Mouse (Mus musculus): ENCODE measurements around the gene Ticam1. TPM values are rescaled to one million over a fixed set of nuclear protein-coding genes. Genes with fewer than 3 reads are reported as not detected.

Ticam1 gene
- polyA plus RNA-seq (2015; fragmentation: Nextera tagmentation; extraction: Ambion mirVana), result 4.1 and 4.3 TPM in 2 replicates

- 7% methylated on average over 21 of the region's 21 CpGs for WGBS
- H3K36me3 ChIP-seq, result peaks cover 43% of the 10 kb centered on the region
- no peaks in the 10 kb centered on the region for H3K27me3 ChIP-seq
- peak within 1 kb of the TSS; percentile 79 for H3K9ac ChIP-seq
- H3K4me3 ChIP-seq, result peak within 1 kb of the TSS; percentile 59
- peak; percentile 85 for ATAC-seq (ENCODE audit: insufficient number of reproducible peaks, insufficient read depth, low FRiP score, low TSS enrichment, low read depth)
- peak within 1 kb of the TSS; percentile 77 for H3K4me2 ChIP-seq
- H3K27ac ChIP-seq, result peak within 1 kb of the TSS; percentile 92
- peaks cover 30% of the 10 kb centered on the region for H3K4me1 ChIP-seq
- H3K9me3 ChIP-seq, result no peaks in the 10 kb centered on the region
These were observed at the start of gene Ticam1 for GRCm38 (mm10) chr17:56276643-56277566. TSS of gene Ticam1 (minus strand) at chr17:56276786.

DNA sequence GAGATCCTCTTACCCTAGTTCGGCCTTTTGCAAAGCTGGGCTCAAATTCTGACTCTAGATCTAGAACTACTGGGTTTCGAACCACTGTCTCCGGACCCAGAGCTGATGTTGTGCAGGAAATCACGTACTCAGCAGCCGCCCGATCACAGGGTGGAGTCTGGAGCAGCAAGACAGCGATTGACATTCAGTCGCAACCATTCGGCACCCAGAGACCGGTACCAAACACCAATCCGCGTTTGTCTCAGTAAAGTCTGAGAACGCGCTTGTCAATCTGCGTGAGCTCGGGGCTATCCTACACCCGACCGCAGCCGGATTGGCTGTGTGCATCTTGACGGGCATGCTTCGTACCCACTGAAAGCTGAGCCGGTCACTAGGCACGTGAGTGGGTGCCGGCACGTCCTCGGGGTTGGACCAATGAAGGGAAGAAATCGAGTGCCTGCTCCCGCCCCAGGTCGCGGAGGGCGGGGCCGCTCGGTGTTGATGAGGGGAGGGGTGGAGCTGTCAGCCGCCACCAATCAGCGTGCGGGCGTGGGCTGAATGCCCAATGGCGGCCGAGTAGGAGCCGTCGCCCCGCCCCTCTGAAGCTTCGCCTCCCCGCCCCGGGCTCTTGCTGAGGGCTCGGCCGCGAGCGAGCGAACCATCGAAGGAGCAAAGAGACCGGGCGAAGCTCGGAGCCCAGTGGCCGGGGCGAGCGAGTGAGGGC is 49.0 kb upstream of the Ticam1 start, which contains the start of gene Kdm4b:
TSS of gene Kdm4b (plus strand) at position 613 of the 703 bp plus-strand sequence.
- Histone ChIP-seq H3K4me2 (peak within 1 kb of the TSS; percentile 92), H3K9me3 (no peaks in the 10 kb centered on the region), H3K4me3 (peak within 1 kb of the TSS; percentile 92), H3K27ac (peak within 1 kb of the TSS; percentile 95), H3K4me1 (peaks cover 31% of the 10 kb centered on the region), H3K36me3 (peaks cover 25% of the 10 kb centered on the region), H3K27me3 (no peaks in the 10 kb centered on the region), H3K9ac (peak within 1 kb of the TSS; percentile 94)
- peak; percentile 100 for ATAC-seq (ENCODE audit: insufficient number of reproducible peaks, insufficient read depth, low FRiP score, low TSS enrichment, low read depth)
- under 1% methylated on average over 53 of the region's 57 CpGs for WGBS

- Histone ChIP-seq H3K27ac (no peak overlapping the region), H3K4me2 (no peak overlapping the region), H3K4me1 (peaks cover 26% of the 10 kb centered on the region), H3K9ac (no peak overlapping the region), H3K4me3 (no peak overlapping the region), H3K9me3 (no peaks in the 10 kb centered on the region), H3K27me3 (no peaks in the 10 kb centered on the region), H3K36me3 (peaks cover 37% of the 10 kb centered on the region)
- ATAC-seq (ENCODE audit: insufficient number of reproducible peaks, insufficient read depth, low FRiP score, low TSS enrichment, low read depth), result no peak
- 71% methylated on average over 3 of the region's 3 CpGs for WGBS
These were observed 47.8 kb upstream of the Ticam1 start for GRCm38 (mm10) chr17:56324419-56324818.

DNA sequence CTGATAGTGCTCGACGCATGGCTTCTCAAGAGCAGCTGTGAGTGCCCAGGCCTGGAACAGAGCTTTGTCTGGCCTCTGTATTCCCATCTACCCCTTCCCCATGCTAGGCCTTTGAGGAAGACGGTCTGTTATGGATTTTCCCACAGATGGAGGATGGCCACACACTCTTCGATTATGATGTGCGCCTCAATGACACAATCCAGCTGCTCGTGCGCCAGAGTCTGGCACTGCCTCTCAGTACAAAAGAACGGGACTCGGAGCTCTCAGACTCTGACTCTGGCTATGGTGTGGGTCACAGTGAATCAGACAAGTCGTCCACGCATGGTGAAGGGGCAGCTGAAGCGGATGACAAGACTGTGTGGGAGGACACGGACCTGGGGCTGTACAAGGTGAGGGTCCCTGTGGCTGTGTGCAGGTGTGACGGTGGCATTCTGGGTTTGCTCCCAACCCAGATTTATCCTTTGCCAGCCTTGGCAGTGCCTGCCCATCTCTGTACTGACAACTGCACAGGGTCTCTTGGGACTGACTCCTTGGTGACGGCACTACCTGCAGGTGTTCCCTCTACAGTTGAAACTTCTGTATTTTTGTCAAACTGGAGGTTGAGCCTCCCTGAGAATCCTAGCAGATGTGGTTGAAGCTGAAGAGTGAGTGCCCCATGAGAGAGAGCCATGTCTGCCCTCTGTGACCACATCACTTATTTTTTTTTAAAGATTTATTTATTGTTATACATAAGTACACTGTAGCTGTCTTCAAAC is 32.8 kb upstream of the Ticam1 start:
- H3K27me3 ChIP-seq, result no peaks in the 10 kb centered on the region
- H3K9me3 ChIP-seq, result no peaks in the 10 kb centered on the region
- WGBS, result 87% methylated on average over 15 of the region's 15 CpGs
- no peak overlapping the region for H3K4me2 ChIP-seq
- H3K27ac ChIP-seq, result peak overlapping the region; percentile 55; the same call in 1 of the 2 replicates
- ATAC-seq (ENCODE audit: insufficient number of reproducible peaks, insufficient read depth, low FRiP score, low TSS enrichment, low read depth), result no peak
- H3K36me3 ChIP-seq, result peaks cover 83% of the 10 kb centered on the region
- H3K4me3 ChIP-seq, result no peak overlapping the region
- H3K4me1 ChIP-seq, result peaks cover 36% of the 10 kb centered on the region
- no peak overlapping the region for H3K9ac ChIP-seq

- Histone ChIP-seq H3K27ac (peak overlapping the region; percentile 58), H3K9me3 (no peaks in the 10 kb centered on the region), H3K27me3 (no peaks in the 10 kb centered on the region), H3K9ac (peak overlapping the region; percentile 37), H3K36me3 (peaks cover 71% of the 10 kb centered on the region), H3K4me2 (peak overlapping the region; percentile 28), H3K4me3 (no peak overlapping the region), H3K4me1 (peaks cover 37% of the 10 kb centered on the region)
- ATAC-seq (ENCODE audit: insufficient number of reproducible peaks, insufficient read depth, low FRiP score, low TSS enrichment, low read depth), result peak; percentile 33; the same call in 1 of the 2 replicates
- 60% methylated on average over 6 of the region's 6 CpGs for WGBS
These were observed 31.5 kb upstream of the Ticam1 start for GRCm38 (mm10) chr17:56308088-56308487.

- Histone ChIP-seq H3K27ac (peak overlapping the region; percentile 76; the same call in 1 of the 2 replicates), H3K4me3 (peak overlapping the region; percentile 80), H3K36me3 (peaks cover 50% of the 10 kb centered on the region), H3K9me3 (no peaks in the 10 kb centered on the region), H3K27me3 (no peaks in the 10 kb centered on the region), H3K4me2 (peak overlapping the region; percentile 100), H3K9ac (peak overlapping the region; percentile 84), H3K4me1 (peaks cover 45% of the 10 kb centered on the region)
- WGBS, result 68% methylated on average over 8 of the region's 8 CpGs
- ATAC-seq (ENCODE audit: insufficient number of reproducible peaks, insufficient read depth, low FRiP score, low TSS enrichment, low read depth), result no peak
These were observed 29.2 kb upstream of the Ticam1 start for GRCm38 (mm10) chr17:56305826-56306225.

DNA sequence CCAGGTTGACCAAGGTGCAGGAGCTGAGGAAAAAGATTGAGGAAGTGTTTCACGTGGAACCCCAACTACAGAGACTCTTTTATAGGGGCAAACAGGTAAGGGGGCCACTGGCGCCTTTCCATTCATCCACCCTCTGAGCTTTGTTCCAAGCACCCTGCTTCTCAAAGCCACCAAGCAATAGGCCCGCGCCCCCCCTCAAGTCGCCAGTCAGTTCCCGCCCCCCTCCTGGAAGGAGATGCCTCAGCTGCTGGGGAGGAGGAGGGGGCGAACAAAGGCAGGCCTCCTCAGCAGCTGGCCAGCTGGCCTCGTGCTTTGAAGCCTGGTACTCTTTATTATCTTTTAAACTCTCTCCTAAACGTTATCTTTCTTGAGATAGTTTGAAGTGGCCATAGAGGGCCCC is 28.6 kb upstream of the Ticam1 start:
- Histone ChIP-seq H3K9me3 (no peaks in the 10 kb centered on the region), H3K4me1 (peaks cover 45% of the 10 kb centered on the region), H3K27me3 (no peaks in the 10 kb centered on the region), H3K4me2 (peak overlapping the region; percentile 100), H3K27ac (peak overlapping the region; percentile 76; the same call in 1 of the 2 replicates), H3K4me3 (peak overlapping the region; percentile 80), H3K9ac (peak overlapping the region; percentile 84), H3K36me3 (peaks cover 43% of the 10 kb centered on the region)
- WGBS, result 28% methylated on average over 9 of the region's 9 CpGs
- no peak for ATAC-seq (ENCODE audit: insufficient number of reproducible peaks, insufficient read depth, low FRiP score, low TSS enrichment, low read depth)

DNA sequence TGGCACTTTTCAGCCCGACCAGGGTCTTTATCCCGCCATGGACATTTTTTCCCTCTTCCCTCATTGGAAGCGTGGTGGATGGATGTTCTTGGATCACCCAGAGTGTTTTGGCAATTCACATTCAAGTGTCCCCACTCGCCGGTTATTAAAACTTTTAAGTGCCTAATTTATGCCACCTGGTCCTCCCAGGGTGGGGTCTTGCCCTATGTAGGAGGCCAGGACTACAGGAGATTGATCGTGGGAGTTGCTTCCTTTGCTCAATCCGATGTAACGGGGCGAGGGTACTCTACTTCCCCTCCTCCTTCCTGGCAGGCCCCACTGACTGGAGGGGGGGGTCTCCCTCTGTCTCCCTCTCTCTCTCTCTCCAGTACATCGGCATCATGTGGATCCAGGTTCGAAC is 28.1 kb upstream of the Ticam1 start:
- no peak for ATAC-seq (ENCODE audit: insufficient number of reproducible peaks, insufficient read depth, low FRiP score, low TSS enrichment, low read depth)
- Histone ChIP-seq H3K9ac (peak overlapping the region; percentile 84), H3K36me3 (peaks cover 39% of the 10 kb centered on the region), H3K4me2 (peak overlapping the region; percentile 100), H3K4me3 (peak overlapping the region; percentile 80), H3K4me1 (peaks cover 45% of the 10 kb centered on the region), H3K27me3 (no peaks in the 10 kb centered on the region), H3K9me3 (no peaks in the 10 kb centered on the region), H3K27ac (peak overlapping the region; percentile 76; the same call in 1 of the 2 replicates)
- 6% methylated on average over 11 of the region's 11 CpGs for WGBS

GRCm38 (mm10) chr17:56303847-56304586 is 27.4 kb upstream of the Ticam1 start:
- peak; percentile 89 for ATAC-seq (ENCODE audit: insufficient number of reproducible peaks, insufficient read depth, low FRiP score, low TSS enrichment, low read depth)
- Histone ChIP-seq H3K27ac (peak overlapping the region; percentile 86), H3K4me1 (peaks cover 45% of the 10 kb centered on the region), H3K36me3 (peaks cover 32% of the 10 kb centered on the region), H3K9ac (peak overlapping the region; percentile 84), H3K4me2 (peak overlapping the region; percentile 100), H3K27me3 (no peaks in the 10 kb centered on the region), H3K4me3 (peak overlapping the region; percentile 80), H3K9me3 (no peaks in the 10 kb centered on the region)
- WGBS, result under 1% methylated on average over 68 of the region's 68 CpGs

DNA sequence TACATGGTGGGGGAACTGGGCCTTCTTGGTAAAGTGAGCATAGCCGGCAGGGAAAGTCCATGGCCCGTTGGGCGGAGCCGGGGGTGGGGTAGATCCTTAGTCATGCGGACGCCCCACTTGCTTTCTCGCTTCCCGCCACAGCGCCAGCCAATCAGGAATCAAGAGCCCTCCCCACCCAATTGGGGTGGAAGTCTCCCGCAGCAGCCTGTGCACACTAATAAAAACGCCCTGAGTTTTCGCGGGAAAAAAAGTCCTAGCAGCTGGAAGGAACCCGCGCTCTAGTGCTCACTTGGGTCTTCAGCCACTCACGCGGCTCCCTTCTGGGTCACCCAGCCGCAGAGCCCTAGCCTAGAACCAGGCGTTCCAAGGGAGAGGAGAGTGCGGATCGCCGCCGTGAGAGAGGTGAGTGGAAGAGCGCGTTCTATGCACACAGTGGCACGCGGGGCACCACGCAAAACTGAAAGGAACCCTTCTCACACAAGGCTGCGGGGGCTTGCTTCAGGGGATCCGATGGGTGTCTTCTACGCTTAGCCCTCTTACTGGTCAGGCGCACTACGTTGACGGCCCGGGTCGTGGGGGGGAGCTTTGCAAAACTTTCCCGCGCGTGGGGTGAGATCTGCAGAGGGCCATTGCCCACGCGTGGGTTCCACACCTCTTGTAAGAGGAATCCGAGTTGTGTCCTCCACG is 26.7 kb upstream of the Ticam1 start, which contains the start of gene Uhrf1:
TSS of gene Uhrf1 (plus strand) at position 162 of the 687 bp plus-strand sequence.
- Histone ChIP-seq H3K9me3 (no peaks in the 10 kb centered on the region), H3K4me1 (peaks cover 45% of the 10 kb centered on the region), H3K36me3 (peaks cover 25% of the 10 kb centered on the region), H3K4me2 (peak within 1 kb of the TSS; percentile 100), H3K27me3 (no peaks in the 10 kb centered on the region), H3K4me3 (peak within 1 kb of the TSS; percentile 80), H3K27ac (peak within 1 kb of the TSS; percentile 86), H3K9ac (peak within 1 kb of the TSS; percentile 84)
- ATAC-seq (ENCODE audit: insufficient number of reproducible peaks, insufficient read depth, low FRiP score, low TSS enrichment, low read depth), result peak; percentile 69; the same call in 1 of the 2 replicates
- 0% methylated on average over 43 of the region's 43 CpGs for WGBS
